Mouse (Mus musculus) stomach, postnatal 0 days (tissue): ENCODE measurements around the gene Vrk1. TPM values are rescaled to one million over a fixed set of nuclear protein-coding genes. Genes with fewer than 3 reads are reported as not detected.

ENCODE experiments used
- ATAC-seq: fragments of 200-750 bp; cut with Nextera tagmentation; 2 replicates; pipeline ENCODE4 v1.8.0; 2017; ENCODE audit not compliant: low FRiP score, low TSS enrichment
- DNase-seq: peaks from one replicate; pipeline ENCODE4 v3.0.0-alpha.2; 2016; ENCODE audit warnings: low spot score
- H3K27ac ChIP-seq: fragments of 300-500 bp; sonication (generic); replicated peaks from 2 replicates; pipeline ENCODE4 v1.5.1; 2014; ENCODE audit warnings: mild to moderate bottlenecking, control low read depth
- H3K27me3 ChIP-seq: fragments of 300-500 bp; sonication (generic); 2 replicates; pipeline ENCODE4 v1.6.1; 2014; ENCODE audit warnings: low read length; ENCODE audit not compliant: control insufficient read depth, insufficient read depth
- H3K36me3 ChIP-seq: fragments of 300-500 bp; sonication (generic); 2 replicates; pipeline ENCODE4 v1.6.1; 2014; ENCODE audit warnings: low read length, mixed read lengths; ENCODE audit not compliant: control insufficient read depth, insufficient read depth
- H3K4me1 ChIP-seq: fragments of 300-500 bp; sonication (generic); replicated peaks from 2 replicates; pipeline ENCODE4 v1.6.1; 2014; ENCODE audit warnings: antibody characterized with exemption; ENCODE audit not compliant: control insufficient read depth, insufficient read depth
- H3K4me2 ChIP-seq: fragments of 300-500 bp; sonication (generic); replicated peaks from 2 replicates; pipeline ENCODE4 v1.6.1; 2014; ENCODE audit warnings: low read depth, mild to moderate bottlenecking, control low read depth, moderate library complexity
- H3K4me3 ChIP-seq: fragments of 300-500 bp; sonication (generic); 2 replicates; pipeline ENCODE4 v1.5.1; 2014; ENCODE audit warnings: low read depth, low read length, control low read depth
- H3K9ac ChIP-seq: fragments of 300-500 bp; sonication (generic); 2 replicates; pipeline ENCODE4 v1.6.1; 2014; ENCODE audit warnings: mild to moderate bottlenecking, low read length, control low read depth, mixed read lengths
- H3K9me3 ChIP-seq: fragments of 300-500 bp; sonication (generic); 2 replicates; pipeline ENCODE4 v1.6.1; 2016; ENCODE audit warnings: low read length; ENCODE audit not compliant: control insufficient read depth
- CTCF ChIP-seq: IDR thresholded peaks from 2 replicates; pipeline ENCODE4 v1.5.1; 2016; ENCODE audit warnings: antibody characterized with exemption, low read depth, mild to moderate bottlenecking, moderate library complexity
- EP300 ChIP-seq: optimal IDR thresholded peaks from 2 replicates; pipeline ENCODE3; 2016; ENCODE audit warnings: antibody characterized with exemption
- WGBS: fragments of 180-500 bp; shearing (Covaris S2); extraction: QIAGEN DNeasy Blood & Tissue Kit; methylation state at CpG from one replicate; pipeline ENCODE4 v1.1.7; 2014; 5-methylcytosine and 5-hydroxymethylcytosine counted together
- polyA plus RNA-seq: library from polyadenylated mRNA; unstranded; fragments of >200 nt; fragmentation: Nextera tagmentation; extraction: Ambion mirVana; gene quantifications from 2 replicates; pipeline ENCODE4 v1.2.1, GENCODE M21; 2015

Gene Vrk1
- polyA plus RNA-seq, 1 experiment from 2014 or later = 26.7 TPM

DNA sequence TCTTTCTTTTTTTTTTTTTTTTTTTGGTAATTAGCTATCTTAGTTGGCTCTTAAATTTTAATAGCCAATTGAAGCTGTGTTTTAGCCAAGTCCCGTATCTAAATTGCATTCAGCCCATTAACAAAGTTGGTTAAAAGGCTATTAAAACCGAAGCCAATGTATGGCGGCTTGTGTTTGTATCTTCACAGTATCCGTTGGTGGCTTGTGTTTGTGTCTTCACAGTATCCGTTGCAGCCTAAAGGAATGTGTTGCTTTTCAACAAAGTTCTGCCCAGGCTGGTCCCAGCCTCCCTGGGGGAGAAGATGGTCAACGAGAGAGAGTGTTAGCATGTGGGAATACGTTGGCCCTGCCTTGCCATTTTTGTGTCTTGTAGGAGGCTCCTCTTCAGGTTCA is 71.7 kb downstream of the Vrk1 start:
- DNase-seq (no peak), ATAC-seq (no peak)
- Histone ChIP-seq H3K9me3 (no peaks in the 10 kb centered on the region), H3K36me3 (no peaks in the 10 kb centered on the region), H3K4me3 (no peak overlapping the region), H3K4me2 (no peak overlapping the region), H3K9ac (no peak overlapping the region), H3K27me3 (no peaks in the 10 kb centered on the region), H3K27ac (no peak overlapping the region), H3K4me1 (no peaks in the 10 kb centered on the region)
- no peak for TF ChIP-seq EP300
- no peak for TF ChIP-seq CTCF
- 78% methylated on average over 7 of the region's 7 CpGs for WGBS

DNA sequence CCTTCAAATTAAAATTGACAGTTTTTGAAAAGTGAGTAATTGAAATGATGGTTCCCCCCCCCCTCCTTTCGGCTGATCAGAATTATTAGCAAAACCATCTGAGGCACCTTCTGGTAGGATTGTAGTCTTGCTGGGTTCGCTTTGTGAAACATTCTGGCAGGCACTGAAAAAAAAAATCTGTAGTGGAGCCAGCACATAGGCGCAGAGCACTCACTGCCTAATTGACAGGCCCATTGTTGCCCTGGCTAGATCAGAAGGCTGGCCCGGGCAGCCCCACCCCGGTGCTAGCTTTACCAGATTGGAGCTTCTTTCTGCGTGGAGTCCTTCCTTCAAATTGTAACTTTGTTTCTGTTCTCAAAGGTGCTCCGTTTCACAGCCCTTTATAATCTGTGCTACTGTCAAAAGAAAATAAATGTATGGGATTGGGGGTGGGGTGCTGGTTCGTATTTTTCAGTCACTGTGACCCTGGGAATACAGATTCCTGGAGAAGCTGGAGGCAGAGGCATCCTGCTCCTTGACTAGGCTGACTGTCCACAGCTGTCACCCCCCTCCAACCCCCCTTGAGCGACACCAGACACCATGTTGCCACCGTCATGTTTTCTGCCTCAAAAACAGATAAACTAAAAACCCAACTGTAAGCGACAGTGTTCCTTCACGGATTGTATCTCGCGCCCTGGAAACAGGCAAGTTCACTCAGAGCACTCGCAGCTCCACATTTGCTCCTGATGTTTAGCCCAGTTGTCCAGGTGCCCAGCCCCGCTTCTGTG is 72.3 kb downstream of the Vrk1 start:
- Histone ChIP-seq H3K27me3 (no peaks in the 10 kb centered on the region), H3K27ac (no peak overlapping the region), H3K36me3 (no peaks in the 10 kb centered on the region), H3K4me3 (no peak overlapping the region), H3K9me3 (no peaks in the 10 kb centered on the region), H3K4me2 (no peak overlapping the region), H3K9ac (no peak overlapping the region), H3K4me1 (no peaks in the 10 kb centered on the region)
- 43% methylated on average over 16 of the region's 16 CpGs for WGBS
- DNase-seq (no peak), ATAC-seq (no peak)
- TF ChIP-seq EP300 = no peak
- no peak for TF ChIP-seq CTCF

DNA sequence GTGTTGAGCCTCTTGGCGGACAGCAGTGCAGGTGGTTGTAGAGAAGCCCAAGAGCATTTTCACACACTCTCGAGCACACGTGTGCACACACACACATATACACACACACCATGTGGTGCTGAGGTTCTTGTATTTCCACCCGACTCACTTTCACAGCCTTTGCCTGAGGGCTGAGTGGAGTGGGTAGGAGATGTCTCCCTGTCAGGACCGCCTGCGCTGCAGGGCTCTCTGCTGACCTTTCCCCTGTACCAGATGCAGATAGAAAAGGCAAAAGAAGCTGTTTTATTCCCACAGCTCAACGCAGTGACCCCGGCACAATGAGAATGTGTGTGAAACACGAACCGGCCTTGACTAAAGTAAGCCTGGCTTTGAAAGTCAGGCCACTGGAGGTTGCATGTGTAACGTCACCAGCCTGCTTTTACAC is 72.9 kb downstream of the Vrk1 start:
- Histone ChIP-seq H3K4me2 (no peak overlapping the region), H3K36me3 (no peaks in the 10 kb centered on the region), H3K4me1 (no peaks in the 10 kb centered on the region), H3K27me3 (no peaks in the 10 kb centered on the region), H3K9ac (no peak overlapping the region), H3K4me3 (no peak overlapping the region), H3K9me3 (no peaks in the 10 kb centered on the region), H3K27ac (no peak overlapping the region)
- 68% methylated on average over 11 of the region's 11 CpGs for WGBS
- TF ChIP-seq CTCF (no peak), EP300 (no peak)
- ATAC-seq (no peak), DNase-seq (no peak)

DNA sequence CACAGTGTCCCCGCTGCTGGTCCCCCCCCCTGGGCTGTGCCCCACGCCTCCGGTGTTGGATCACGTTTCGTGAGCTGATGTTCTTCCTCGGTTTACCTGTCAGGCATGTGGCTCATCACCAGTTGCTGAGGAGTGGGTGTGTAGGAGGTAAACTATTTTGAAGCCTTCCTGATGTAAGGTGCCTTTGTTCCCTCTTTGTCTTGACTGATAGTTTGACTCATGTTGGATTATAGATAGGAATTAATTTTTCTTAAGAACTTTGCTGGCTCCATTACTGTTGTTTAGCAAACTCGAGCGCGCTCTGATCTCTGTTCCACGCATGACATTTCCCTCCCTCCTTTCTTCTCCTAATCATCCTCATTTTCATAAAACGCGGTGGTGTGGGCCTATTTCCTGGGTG is 74.1 kb downstream of the Vrk1 start:
- H3K4me3 ChIP-seq = no peak overlapping the region
- TF ChIP-seq CTCF = no peak
- no peak for TF ChIP-seq EP300
- 88% methylated on average over 12 of the region's 12 CpGs for WGBS

DNA sequence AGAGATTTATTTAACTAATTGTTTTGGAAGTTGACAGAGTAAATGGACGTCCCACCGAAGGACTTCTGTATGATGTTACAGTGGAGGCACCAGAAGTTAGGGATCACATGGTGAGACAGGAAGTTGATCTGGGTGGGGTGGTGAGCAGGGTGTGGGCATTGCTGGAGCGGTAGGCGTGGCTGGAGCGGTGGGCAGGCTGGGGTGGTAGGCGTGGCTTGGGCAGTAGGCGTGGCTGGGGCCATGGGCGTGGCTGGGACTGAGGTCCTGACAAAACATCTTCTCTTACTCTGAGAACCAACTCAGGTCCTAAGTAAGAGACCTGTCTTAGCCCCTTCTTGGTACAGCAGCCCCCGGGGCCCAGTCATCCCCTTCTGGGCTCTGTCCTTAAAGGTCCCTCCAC is 84.8 kb downstream of the Vrk1 start:
- TF ChIP-seq EP300 = no peak
- no peak for TF ChIP-seq CTCF
- H3K4me2 ChIP-seq = no peak overlapping the region
- H3K9ac ChIP-seq = no peak overlapping the region
- H3K36me3 ChIP-seq = no peaks in the 10 kb centered on the region
- 0 out of 2 replicates have a peak, but pooled peaks cover 2% of the 10 kb centered on the region for H3K9me3 ChIP-seq
- H3K4me3 ChIP-seq = no peak overlapping the region
- H3K4me1 ChIP-seq = no peaks in the 10 kb centered on the region
- no peaks in the 10 kb centered on the region for H3K27me3 ChIP-seq
- 95% methylated on average over 9 of the region's 9 CpGs for WGBS
- DNase-seq (no peak), ATAC-seq (no peak)
- no peak overlapping the region for H3K27ac ChIP-seq

More for the DNA sequence above, 74.1 kb downstream of the Vrk1 start:
- Histone ChIP-seq H3K27ac (no peak overlapping the region), H3K9me3 (no peaks in the 10 kb centered on the region), H3K36me3 (no peaks in the 10 kb centered on the region), H3K4me1 (no peaks in the 10 kb centered on the region), H3K27me3 (no peaks in the 10 kb centered on the region), H3K9ac (no peak overlapping the region), H3K4me2 (no peak overlapping the region)
- no peak for ATAC-seq
- no peak for DNase-seq

DNA sequence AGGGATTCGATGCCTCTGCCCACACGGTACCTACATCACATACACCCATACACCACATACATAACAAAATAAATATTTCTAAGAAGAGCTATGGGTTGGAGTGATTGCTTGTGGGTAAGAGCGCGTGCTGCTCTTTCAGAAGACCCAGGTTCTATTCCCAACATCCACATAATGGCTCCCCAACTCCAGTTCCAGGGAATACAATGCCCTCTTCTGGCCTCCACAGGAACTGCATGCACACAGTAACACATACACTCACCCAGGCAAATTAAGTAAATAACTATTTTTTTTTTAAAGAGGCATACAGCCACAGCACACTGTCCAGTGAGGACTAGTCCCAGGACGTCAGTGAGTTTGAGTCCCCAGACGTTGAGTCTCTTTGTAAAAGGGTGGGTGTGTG is 92.0 kb downstream of the Vrk1 start:
- Histone ChIP-seq H3K9me3 (no peaks in the 10 kb centered on the region), H3K4me2 (no peak overlapping the region), H3K4me3 (no peak overlapping the region), H3K27ac (no peak overlapping the region), H3K27me3 (no peaks in the 10 kb centered on the region), H3K9ac (no peak overlapping the region), H3K36me3 (no peaks in the 10 kb centered on the region), H3K4me1 (no peaks in the 10 kb centered on the region)
- WGBS = 90% methylated on average over 6 of the region's 6 CpGs
- DNase-seq (no peak), ATAC-seq (no peak)
- TF ChIP-seq CTCF = peak; percentile 21; the same call in 1 of the 2 replicates
- no peak for TF ChIP-seq EP300
